Mouse (Mus musculus): ENCODE results near the gene Pcnx2.

DNA sequence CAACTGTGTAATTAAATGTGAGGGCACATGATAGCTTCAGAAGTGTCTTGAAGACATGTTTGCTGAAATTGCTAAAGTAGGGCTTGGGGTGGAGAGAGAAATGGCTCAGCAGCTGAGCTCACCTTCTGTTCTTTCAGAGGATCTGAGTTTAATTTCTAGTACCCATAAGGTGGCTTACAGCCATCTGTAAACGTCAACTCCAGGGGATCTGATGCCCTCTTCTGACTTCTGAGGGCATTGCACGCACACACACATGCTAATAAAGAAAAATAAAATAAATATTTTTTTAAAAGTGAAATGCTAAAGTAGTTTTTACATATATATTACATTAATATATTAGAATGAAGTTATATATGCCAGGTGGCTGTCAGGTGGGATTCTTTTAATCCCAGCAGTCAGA lies 3.0 kb upstream of the Pcnx2 start:
- TF ChIP-seq FLI1 (IDR thresholded peaks at IDR 0.05; ENCODE audit: low read length): no peak
- TF ChIP-seq GATA1 (IDR thresholded peaks at IDR 0.05; ENCODE audit: borderline replicate concordance, low read length): no peak
